Mouse (Mus musculus): ENCODE data around the gene Arih2. TPM values are rescaled to one million over a fixed set of nuclear protein-coding genes. Genes with fewer than 3 reads are reported as not detected.
A peak's percentile ranks its signal among the peaks of the same experiment; 100 is the strongest.

Arih2 gene
- polyA plus RNA-seq, 1 experiment from 2014 or later = 46.7 TPM

- H3K4me2 ChIP-seq (ENCODE audit: low read depth, low read length) = no peak overlapping the region
- peak; percentile 27; the same call in 1 of the 2 replicates for ATAC-seq (ENCODE audit: low read depth)
- WGBS = 60% methylated on average over 9 of the region's 9 CpGs
These were observed 39.3 kb upstream of the Arih2 start for GRCm38 (mm10) chr9:108688451-108688850.

GRCm38 (mm10) chr9:108687686-108688085 lies 38.5 kb upstream of the Arih2 start:
- no peaks in the 10 kb centered on the region; the same call in 1 of the 2 replicates for H3K36me3 ChIP-seq (ENCODE audit: control insufficient read depth, insufficient read depth, low read length)
- no peak for ATAC-seq (ENCODE audit: low read depth)
- peaks cover 6% of the 10 kb centered on the region; the same call in 1 of the 2 replicates for H3K4me1 ChIP-seq (replicated peaks; ENCODE audit: control insufficient read depth, insufficient read depth, low read length)
- 54% methylated on average over 2 of the region's 2 CpGs for WGBS
- no peak overlapping the region for H3K4me3 ChIP-seq (ENCODE audit: low read length)
- H3K27me3 ChIP-seq (ENCODE audit: control insufficient read depth, insufficient read depth, low read depth, low read length) = no peaks in the 10 kb centered on the region
- no peak overlapping the region for H3K4me2 ChIP-seq (ENCODE audit: low read depth, low read length)
- no peaks in the 10 kb centered on the region for H3K9me3 ChIP-seq (ENCODE audit: control insufficient read depth, low read length)
- no peak overlapping the region for H3K9ac ChIP-seq (ENCODE audit: low read length)
- H3K27ac ChIP-seq (ENCODE audit: low read length) = no peak overlapping the region

More at GRCm38 (mm10) chr9:108688451-108688850, 39.3 kb upstream of the Arih2 start:
- Histone ChIP-seq H3K27ac (ENCODE audit: low read length) (peak overlapping the region; percentile 0; the same call in 1 of the 2 replicates), H3K27me3 (ENCODE audit: control insufficient read depth, insufficient read depth, low read depth, low read length) (no peaks in the 10 kb centered on the region), H3K9ac (ENCODE audit: low read length) (no peak overlapping the region), H3K4me3 (ENCODE audit: low read length) (no peak overlapping the region), H3K4me1 (replicated peaks; ENCODE audit: control insufficient read depth, insufficient read depth, low read length) (peaks cover 11% of the 10 kb centered on the region), H3K36me3 (ENCODE audit: control insufficient read depth, insufficient read depth, low read length) (no peaks in the 10 kb centered on the region; the same call in 1 of the 2 replicates), H3K9me3 (ENCODE audit: control insufficient read depth, low read length) (no peaks in the 10 kb centered on the region)

DNA sequence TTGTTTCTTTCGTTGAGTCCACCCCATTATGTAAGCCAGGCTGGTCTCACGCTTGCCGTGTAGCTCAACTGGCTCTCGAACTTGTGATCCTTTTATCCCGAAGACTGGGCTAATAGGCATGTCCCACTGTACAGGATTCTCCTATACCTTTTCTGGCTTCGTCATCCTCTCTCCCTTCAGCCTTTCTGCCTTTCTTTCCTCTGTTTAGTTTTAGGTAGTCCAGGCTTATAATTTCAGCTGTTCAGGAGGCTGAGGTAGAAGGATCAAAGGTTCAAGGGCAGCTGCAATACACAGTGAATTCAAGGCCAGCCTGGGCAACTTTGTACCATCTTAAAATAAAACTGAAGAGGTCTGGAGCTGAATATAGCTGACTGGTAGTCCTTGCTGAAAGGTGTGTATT lies 38.0 kb upstream of the Arih2 start:
- no peak overlapping the region for H3K4me2 ChIP-seq (ENCODE audit: low read depth, low read length)
- H3K27ac ChIP-seq (ENCODE audit: low read length) = no peak overlapping the region
- H3K9me3 ChIP-seq (ENCODE audit: control insufficient read depth, low read length) = no peaks in the 10 kb centered on the region
- H3K4me1 ChIP-seq (replicated peaks; ENCODE audit: control insufficient read depth, insufficient read depth, low read length) = peaks cover 6% of the 10 kb centered on the region; the same call in 1 of the 2 replicates
- H3K27me3 ChIP-seq (ENCODE audit: control insufficient read depth, insufficient read depth, low read depth, low read length) = no peaks in the 10 kb centered on the region
- no peaks in the 10 kb centered on the region; the same call in 1 of the 2 replicates for H3K36me3 ChIP-seq (ENCODE audit: control insufficient read depth, insufficient read depth, low read length)
- 68% methylated on average over 6 of the region's 6 CpGs for WGBS
- H3K4me3 ChIP-seq (ENCODE audit: low read length) = no peak overlapping the region
- H3K9ac ChIP-seq (ENCODE audit: low read length) = no peak overlapping the region
- no peak for ATAC-seq (ENCODE audit: low read depth)

GRCm38 (mm10) chr9:108686475-108686887 lies 37.3 kb upstream of the Arih2 start:
- Histone ChIP-seq H3K9ac (ENCODE audit: low read length) (no peak overlapping the region), H3K36me3 (ENCODE audit: control insufficient read depth, insufficient read depth, low read length) (peaks cover 2% of the 10 kb centered on the region; the same call in 1 of the 2 replicates), H3K9me3 (ENCODE audit: control insufficient read depth, low read length) (no peaks in the 10 kb centered on the region), H3K4me3 (ENCODE audit: low read length) (no peak overlapping the region), H3K4me1 (replicated peaks; ENCODE audit: control insufficient read depth, insufficient read depth, low read length) (peaks cover 2% of the 10 kb centered on the region; the same call in 1 of the 2 replicates), H3K4me2 (ENCODE audit: low read depth, low read length) (no peak overlapping the region), H3K27me3 (ENCODE audit: control insufficient read depth, insufficient read depth, low read depth, low read length) (no peaks in the 10 kb centered on the region), H3K27ac (ENCODE audit: low read length) (peak overlapping the region; percentile 10; the same call in 1 of the 2 replicates)
- ATAC-seq (ENCODE audit: low read depth) = peak; percentile 67
- WGBS = 32% methylated on average over 4 of the region's 4 CpGs

GRCm38 (mm10) chr9:108680026-108680425 lies 30.8 kb upstream of the Arih2 start:
- H3K9me3 ChIP-seq (ENCODE audit: control insufficient read depth, low read length) = no peaks in the 10 kb centered on the region
- H3K4me2 ChIP-seq (ENCODE audit: low read depth, low read length) = no peak overlapping the region
- H3K27ac ChIP-seq (ENCODE audit: low read length) = no peak overlapping the region
- no peaks in the 10 kb centered on the region for H3K4me1 ChIP-seq (replicated peaks; ENCODE audit: control insufficient read depth, insufficient read depth, low read length)
- ATAC-seq (ENCODE audit: low read depth) = no peak
- H3K4me3 ChIP-seq (ENCODE audit: low read length) = no peak overlapping the region
- H3K9ac ChIP-seq (ENCODE audit: low read length) = no peak overlapping the region
- H3K27me3 ChIP-seq (ENCODE audit: control insufficient read depth, insufficient read depth, low read depth, low read length) = no peaks in the 10 kb centered on the region
- H3K36me3 ChIP-seq (ENCODE audit: control insufficient read depth, insufficient read depth, low read length) = peaks cover 6% of the 10 kb centered on the region; the same call in 1 of the 2 replicates
- WGBS = 87% methylated on average over 15 of the region's 15 CpGs

DNA sequence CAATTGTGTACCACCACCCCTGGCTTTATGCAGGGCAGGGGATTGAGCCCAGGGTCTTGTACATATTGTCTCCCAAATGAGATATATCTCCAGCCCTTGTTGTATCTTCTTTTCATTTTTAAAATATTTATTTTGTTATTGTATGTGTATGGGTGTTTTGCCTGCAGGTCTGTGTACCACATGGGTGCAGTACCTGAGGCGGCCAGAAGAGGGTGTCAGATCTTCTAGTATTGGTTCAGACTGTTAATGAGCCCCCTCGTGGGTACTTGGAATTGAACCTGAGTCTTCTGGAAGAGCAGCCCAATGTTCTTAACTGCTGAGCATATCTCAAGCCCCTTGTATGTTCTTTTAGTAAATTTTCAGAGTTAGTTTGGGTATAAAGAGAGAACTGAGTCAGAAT lies 24.0 kb upstream of the Arih2 start:
- no peak overlapping the region for H3K27ac ChIP-seq (ENCODE audit: low read length)
- peaks cover 3% of the 10 kb centered on the region; the same call in 1 of the 2 replicates for H3K9me3 ChIP-seq (ENCODE audit: control insufficient read depth, low read length)
- H3K36me3 ChIP-seq (ENCODE audit: control insufficient read depth, insufficient read depth, low read length) = peaks cover 11% of the 10 kb centered on the region
- H3K4me1 ChIP-seq (replicated peaks; ENCODE audit: control insufficient read depth, insufficient read depth, low read length) = no peaks in the 10 kb centered on the region
- WGBS = 44% methylated on average over 2 of the region's 2 CpGs
- H3K27me3 ChIP-seq (ENCODE audit: control insufficient read depth, insufficient read depth, low read depth, low read length) = no peaks in the 10 kb centered on the region
- no peak overlapping the region for H3K4me2 ChIP-seq (ENCODE audit: low read depth, low read length)
- no peak overlapping the region for H3K4me3 ChIP-seq (ENCODE audit: low read length)
- ATAC-seq (ENCODE audit: low read depth) = no peak
- no peak overlapping the region for H3K9ac ChIP-seq (ENCODE audit: low read length)

DNA sequence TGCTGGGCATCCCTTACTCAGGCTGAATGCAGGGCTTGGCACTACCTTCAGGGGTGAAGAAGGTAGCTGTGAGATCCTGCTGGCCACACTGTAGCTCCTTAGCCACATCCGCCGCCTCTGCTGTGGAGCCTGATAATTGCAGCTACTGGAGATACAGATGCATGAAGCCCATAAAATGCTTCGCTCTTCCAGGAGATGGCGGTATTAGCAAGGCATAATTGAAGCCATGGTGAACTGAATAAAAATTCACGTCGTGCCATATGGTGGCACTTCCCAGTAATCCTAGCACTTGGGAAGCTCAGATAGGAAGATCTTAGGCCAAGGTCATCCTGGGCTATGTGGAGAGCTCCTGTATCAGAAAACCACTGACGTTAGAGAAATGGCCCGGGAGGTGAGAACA lies 20.7 kb upstream of the Arih2 start:
- no peak overlapping the region for H3K4me2 ChIP-seq (ENCODE audit: low read depth, low read length)
- H3K4me3 ChIP-seq (ENCODE audit: low read length) = no peak overlapping the region
- no peaks in the 10 kb centered on the region for H3K27me3 ChIP-seq (ENCODE audit: control insufficient read depth, insufficient read depth, low read depth, low read length)
- H3K4me1 ChIP-seq (replicated peaks; ENCODE audit: control insufficient read depth, insufficient read depth, low read length) = no peaks in the 10 kb centered on the region
- 51% methylated on average over 8 of the region's 8 CpGs for WGBS
- H3K9me3 ChIP-seq (ENCODE audit: control insufficient read depth, low read length) = peaks cover 3% of the 10 kb centered on the region; the same call in 1 of the 2 replicates
- H3K9ac ChIP-seq (ENCODE audit: low read length) = no peak overlapping the region
- peaks cover 10% of the 10 kb centered on the region; the same call in 1 of the 2 replicates for H3K36me3 ChIP-seq (ENCODE audit: control insufficient read depth, insufficient read depth, low read length)
- no peak for ATAC-seq (ENCODE audit: low read depth)
- H3K27ac ChIP-seq (ENCODE audit: low read length) = no peak overlapping the region

DNA sequence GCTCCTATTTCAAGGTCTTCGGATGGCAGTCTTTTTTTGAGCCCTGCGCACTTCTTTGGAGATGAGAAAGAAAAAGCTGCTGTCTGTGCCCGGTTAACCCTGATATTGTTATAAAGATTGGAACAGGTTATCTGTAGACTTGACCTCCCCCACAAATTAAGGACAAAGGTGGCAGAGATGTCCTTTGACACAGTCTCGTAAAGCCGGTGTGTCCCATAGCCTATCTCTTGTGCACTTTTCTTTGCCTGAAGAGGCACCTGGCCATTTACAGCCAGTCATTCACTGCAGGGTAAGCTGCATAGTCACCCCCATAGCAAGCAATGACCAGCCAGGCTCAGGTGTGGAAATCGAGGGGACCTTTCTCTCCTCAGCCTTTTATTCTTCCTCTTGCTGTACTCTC lies 13.5 kb upstream of the Arih2 start:
- peak overlapping the region; percentile 17; the same call in 1 of the 2 replicates for H3K27ac ChIP-seq (ENCODE audit: low read length)
- H3K4me1 ChIP-seq (replicated peaks; ENCODE audit: control insufficient read depth, insufficient read depth, low read length) = peaks cover 4% of the 10 kb centered on the region
- H3K27me3 ChIP-seq (ENCODE audit: control insufficient read depth, insufficient read depth, low read depth, low read length) = no peaks in the 10 kb centered on the region
- H3K4me3 ChIP-seq (ENCODE audit: low read length) = peak overlapping the region; percentile 77
- ATAC-seq (ENCODE audit: low read depth) = no peak
- no peaks in the 10 kb centered on the region for H3K36me3 ChIP-seq (ENCODE audit: control insufficient read depth, insufficient read depth, low read length)
- WGBS = 30% methylated on average over 6 of the region's 6 CpGs
- H3K9me3 ChIP-seq (ENCODE audit: control insufficient read depth, low read length) = no peaks in the 10 kb centered on the region
- H3K9ac ChIP-seq (ENCODE audit: low read length) = peak overlapping the region; percentile 71
- peak overlapping the region; percentile 65 for H3K4me2 ChIP-seq (ENCODE audit: low read depth, low read length)

DNA sequence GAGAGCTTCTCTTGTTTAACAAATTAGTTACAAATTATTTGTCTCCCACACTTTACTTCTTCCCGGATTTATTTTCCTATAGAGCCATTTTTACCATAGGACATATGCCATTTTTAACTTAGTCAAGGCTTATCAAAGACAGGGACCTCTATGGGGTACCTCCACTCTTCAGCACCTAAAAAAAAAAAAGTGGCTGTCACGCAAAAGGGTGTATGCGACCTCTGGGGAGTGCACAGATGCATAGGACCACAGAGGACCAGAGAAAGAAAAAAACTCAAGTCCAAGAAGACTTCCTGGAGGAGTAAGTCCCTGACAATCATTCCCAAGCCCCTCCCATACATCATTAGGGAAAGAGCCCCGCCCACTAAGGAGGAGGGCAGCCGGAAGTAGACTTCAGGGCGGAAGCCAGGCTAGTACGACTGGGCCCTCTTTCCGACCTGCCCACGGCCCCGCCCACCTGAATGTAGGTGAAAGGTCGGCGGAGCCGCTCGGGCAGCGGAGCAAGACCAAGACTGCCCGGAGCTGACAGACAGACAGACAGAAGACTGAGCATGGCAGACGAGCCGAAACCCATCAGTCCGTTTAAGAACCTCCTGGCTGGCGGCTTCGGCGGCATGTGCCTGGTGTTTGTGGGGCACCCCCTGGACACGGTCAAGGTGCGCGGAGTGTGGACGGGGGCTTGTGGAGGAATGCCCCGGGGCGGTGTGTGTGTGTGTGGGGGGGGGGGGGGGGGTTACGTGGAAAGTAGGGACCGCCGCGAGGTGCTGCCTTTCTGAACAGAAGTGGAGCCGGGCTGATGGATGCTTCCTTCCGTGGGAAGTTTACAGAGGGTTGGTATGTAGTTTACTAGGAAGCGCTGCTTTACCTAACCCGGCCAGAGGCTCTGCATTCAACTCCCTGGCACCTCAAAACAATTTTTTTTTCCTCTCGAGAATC lies 12.8 kb upstream of the Arih2 start, which contains the start of gene Slc25a20:
TSS of gene Slc25a20 (plus strand) at position 412 of the 936 bp plus-strand sequence.
- Histone ChIP-seq H3K4me2 (ENCODE audit: low read depth, low read length) (peak within 1 kb of the TSS; percentile 65), H3K4me3 (ENCODE audit: low read length) (peak within 1 kb of the TSS; percentile 77), H3K9ac (ENCODE audit: low read length) (peak within 1 kb of the TSS; percentile 71), H3K36me3 (ENCODE audit: control insufficient read depth, insufficient read depth, low read length) (no peaks in the 10 kb centered on the region), H3K9me3 (ENCODE audit: control insufficient read depth, low read length) (no peaks in the 10 kb centered on the region), H3K27ac (ENCODE audit: low read length) (peak within 1 kb of the TSS; percentile 21), H3K4me1 (replicated peaks; ENCODE audit: control insufficient read depth, insufficient read depth, low read length) (peaks cover 4% of the 10 kb centered on the region), H3K27me3 (ENCODE audit: control insufficient read depth, insufficient read depth, low read depth, low read length) (no peaks in the 10 kb centered on the region)
- WGBS = 3% methylated on average over 36 of the region's 37 CpGs
- peak; percentile 97 for ATAC-seq (ENCODE audit: low read depth)
